Mouse (Mus musculus): ENCODE data around the gene Mthfd2l.

GRCm38 (mm10) chr5:90903339-90904020 is 27.4 kb upstream of the Mthfd2l start, which contains the start of gene Cxcl2:
- no peak for TF ChIP-seq CTCF (conservative IDR thresholded peaks at IDR 0.05; ENCODE audit: low read length)
- TF ChIP-seq POU5F1 (IDR thresholded peaks at IDR 0.05; ENCODE audit: borderline replicate concordance, low read length), result no peak

Data from E14TG2a.4 (cell line).